Mouse (Mus musculus) small intestine, adult 2 months (tissue): Measurements from ENCODE around the gene Rpp25. TPM values are rescaled to one million over a fixed set of nuclear protein-coding genes. Genes with fewer than 3 reads are reported as not detected.

ENCODE experiments used
- H3K27ac ChIP-seq: fragments of 200-500 bp; 2 replicates; pipeline ENCODE4 v1.5.1; 2012; ENCODE audit warnings: low read depth, low read length, control low read depth, inconsistent platforms; ENCODE audit not compliant: insufficient read depth
- H3K27me3 ChIP-seq: fragments of 200-500 bp; 2 replicates; pipeline ENCODE4 v1.6.1; 2012; ENCODE audit warnings: mild to moderate bottlenecking, moderate library complexity, low read length, inconsistent platforms; ENCODE audit not compliant: control insufficient read depth, insufficient read depth
- H3K36me3 ChIP-seq: fragments of 200-500 bp; 2 replicates; pipeline ENCODE4 v1.6.1; 2012; ENCODE audit warnings: mild to moderate bottlenecking, low read length, control low read depth, inconsistent platforms; ENCODE audit not compliant: control insufficient read depth, insufficient read depth
- H3K4me1 ChIP-seq: fragments of 200-500 bp; 2 replicates; pipeline ENCODE4 v1.6.1; 2012; ENCODE audit warnings: low read length, inconsistent platforms, mixed read lengths; ENCODE audit not compliant: control insufficient read depth, insufficient read depth, insufficient read length
- H3K4me3 ChIP-seq: fragments of 200-500 bp; 2 replicates; pipeline ENCODE4 v1.5.1; 2012; ENCODE audit warnings: low read depth, mild to moderate bottlenecking, control low read depth, inconsistent platforms, low read length, moderate library complexity
- CTCF ChIP-seq: fragments of 200-500 bp; IDR thresholded peaks from 2 replicates; pipeline ENCODE4 v1.5.1; 2012; ENCODE audit warnings: low read depth, mild to moderate bottlenecking, control low read depth, inconsistent platforms, low read length, moderate library complexity, mixed read lengths; ENCODE audit not compliant: insufficient replicate concordance, insufficient read length; ENCODE audit errors: extremely low read depth
- POLR2A ChIP-seq: fragments of 200-500 bp; IDR thresholded peaks from 2 replicates; pipeline ENCODE4 v1.6.1; 2012; ENCODE audit warnings: low read depth, mild to moderate bottlenecking, control low read depth, inconsistent platforms, low read length, moderate library complexity
- WGBS: fragments of 180-500 bp; shearing (Covaris S2); methylation state at CpG from one replicate; pipeline ENCODE4 v1.1.7; 2018; 5-methylcytosine and 5-hydroxymethylcytosine counted together
- polyA plus RNA-seq: library from polyadenylated mRNA; depleted of rRNA; stranded (reverse); fragments of >200 nt; gene quantifications from 2 replicates; pipeline ENCODE4 v1.2.3, GENCODE M21; 2012

Gene Rpp25
- polyA plus RNA-seq, 1 experiment, result 1.2 TPM

DNA sequence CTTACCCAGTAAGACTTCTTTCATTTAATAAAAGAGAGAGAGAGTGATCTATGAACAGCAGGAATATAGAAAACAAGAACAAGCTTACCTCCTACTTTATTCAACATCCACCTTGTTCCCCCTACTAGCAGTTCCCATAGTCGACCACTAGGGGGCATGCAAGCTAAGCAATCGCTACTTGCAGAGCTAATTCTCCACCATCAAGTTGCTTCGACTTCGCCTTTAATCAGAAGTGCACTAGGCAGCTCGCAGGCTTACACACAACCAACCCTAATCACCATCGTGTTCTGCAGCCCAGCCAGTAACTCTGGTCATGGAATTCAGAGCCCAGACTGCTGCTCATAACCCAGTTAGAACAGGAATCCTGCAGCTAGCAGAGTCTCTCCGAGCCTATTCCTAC, 18.1 kb upstream of the Rpp25 start:
- WGBS, result 13% methylated on average over 7 of the region's 7 CpGs
- H3K27me3 ChIP-seq, result no peaks in the 10 kb centered on the region
- H3K4me3 ChIP-seq, result no peak overlapping the region
- H3K36me3 ChIP-seq, result no peaks in the 10 kb centered on the region
- no peaks in the 10 kb centered on the region for H3K4me1 ChIP-seq
- TF ChIP-seq POLR2A, result no peak
- TF ChIP-seq CTCF, result peak; percentile 62; the same call in 1 of the 2 replicates
- no peak overlapping the region for H3K27ac ChIP-seq

DNA sequence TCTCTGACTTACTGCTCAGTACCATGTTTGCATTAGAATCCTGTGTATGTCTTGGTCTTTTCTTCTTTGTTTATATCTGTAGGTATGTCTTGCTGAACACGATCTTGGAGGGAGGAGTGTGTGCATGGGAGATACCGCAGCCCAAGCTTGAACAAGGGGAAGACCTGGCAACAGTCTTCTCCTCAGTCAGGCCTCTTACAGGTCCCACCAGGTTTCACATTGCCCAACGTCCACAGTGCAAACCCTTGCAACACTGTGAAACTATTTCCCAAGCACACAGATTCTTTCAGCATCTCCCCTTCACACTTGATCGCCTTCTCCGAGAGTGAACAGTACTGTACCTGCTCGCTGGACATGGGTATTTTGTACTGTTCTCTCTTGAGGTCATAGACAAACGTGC, 16.0 kb upstream of the Rpp25 start:
- Histone ChIP-seq H3K36me3 (no peaks in the 10 kb centered on the region), H3K4me3 (no peak overlapping the region), H3K4me1 (no peaks in the 10 kb centered on the region), H3K27ac (no peak overlapping the region), H3K27me3 (no peaks in the 10 kb centered on the region)
- TF ChIP-seq CTCF, result no peak
- TF ChIP-seq POLR2A, result no peak
- 71% methylated on average over 7 of the region's 7 CpGs for WGBS

DNA sequence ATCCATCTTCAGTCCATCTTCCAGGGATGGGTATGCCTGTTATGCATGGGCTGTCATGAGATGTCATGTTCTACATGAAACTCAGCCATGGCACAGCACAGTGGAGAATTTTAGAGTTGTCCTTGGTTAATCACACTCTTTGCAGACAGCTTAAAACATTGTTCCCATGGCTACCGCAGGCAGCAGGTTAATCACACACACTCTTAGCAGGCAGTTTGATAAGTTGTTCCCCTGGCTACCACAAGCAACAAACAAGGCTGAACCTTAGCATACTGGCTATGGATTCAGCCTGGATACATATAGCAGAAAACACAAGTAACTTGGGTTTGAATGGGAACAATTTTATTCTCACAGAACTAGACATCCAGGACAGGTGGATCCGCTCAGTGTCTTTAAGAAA, 10.3 kb upstream of the Rpp25 start:
- H3K27ac ChIP-seq, result no peak overlapping the region
- H3K4me3 ChIP-seq, result no peak overlapping the region
- H3K36me3 ChIP-seq, result no peaks in the 10 kb centered on the region
- H3K27me3 ChIP-seq, result no peaks in the 10 kb centered on the region
- 84% methylated on average over 2 of the region's 2 CpGs for WGBS
- no peak for TF ChIP-seq POLR2A
- no peak for TF ChIP-seq CTCF
- no peaks in the 10 kb centered on the region; the same call in 1 of the 2 replicates for H3K4me1 ChIP-seq

DNA sequence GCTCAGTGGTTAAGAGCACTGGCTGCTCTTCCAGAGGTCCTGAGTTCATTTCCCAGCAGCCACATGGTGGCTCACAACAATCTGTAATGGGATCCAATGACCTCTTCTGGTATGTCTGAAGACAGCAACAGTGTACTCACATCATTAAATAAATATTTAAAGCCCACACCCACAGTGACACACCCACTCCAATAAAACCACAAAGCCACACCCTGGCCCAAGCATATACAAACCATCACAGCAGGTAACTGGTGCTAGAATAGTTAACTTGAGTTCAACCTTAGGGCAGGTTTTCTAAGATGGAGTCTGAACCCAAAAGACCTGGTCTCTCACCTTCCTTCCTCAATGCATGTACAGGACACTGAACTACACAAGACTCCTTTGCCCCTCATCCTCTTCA, 8.9 kb upstream of the Rpp25 start:
- Histone ChIP-seq H3K4me1 (no peaks in the 10 kb centered on the region; the same call in 1 of the 2 replicates), H3K27me3 (no peaks in the 10 kb centered on the region), H3K27ac (no peak overlapping the region), H3K4me3 (no peak overlapping the region), H3K36me3 (no peaks in the 10 kb centered on the region)
- TF ChIP-seq CTCF, result no peak
- TF ChIP-seq POLR2A, result no peak

DNA sequence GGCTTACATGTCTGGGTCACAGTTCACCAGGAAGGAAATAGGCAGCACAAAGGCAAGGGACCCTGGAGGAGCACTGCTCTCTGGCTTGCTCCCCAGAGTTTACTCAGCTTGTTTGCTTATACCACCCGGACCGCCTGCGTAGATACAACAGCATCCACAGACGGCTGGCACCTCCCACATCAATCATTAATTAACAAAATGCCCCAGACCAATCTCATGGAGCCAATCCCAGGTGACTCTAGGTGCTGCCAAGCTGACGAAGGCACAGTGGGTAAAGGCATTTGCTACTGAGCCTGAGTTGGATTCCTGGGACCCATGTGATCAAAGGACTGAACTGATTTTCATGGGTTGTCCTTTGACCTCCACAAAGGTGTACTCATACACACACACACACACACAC, 6.6 kb upstream of the Rpp25 start:
- TF ChIP-seq POLR2A, result no peak
- no peak for TF ChIP-seq CTCF
- WGBS, result 14% methylated on average over 5 of the region's 5 CpGs
- no peaks in the 10 kb centered on the region; the same call in 1 of the 2 replicates for H3K4me1 ChIP-seq
- H3K4me3 ChIP-seq, result no peak overlapping the region
- no peak overlapping the region for H3K27ac ChIP-seq
- peaks cover 7% of the 10 kb centered on the region; the same call in 1 of the 2 replicates for H3K27me3 ChIP-seq
- no peaks in the 10 kb centered on the region for H3K36me3 ChIP-seq

DNA sequence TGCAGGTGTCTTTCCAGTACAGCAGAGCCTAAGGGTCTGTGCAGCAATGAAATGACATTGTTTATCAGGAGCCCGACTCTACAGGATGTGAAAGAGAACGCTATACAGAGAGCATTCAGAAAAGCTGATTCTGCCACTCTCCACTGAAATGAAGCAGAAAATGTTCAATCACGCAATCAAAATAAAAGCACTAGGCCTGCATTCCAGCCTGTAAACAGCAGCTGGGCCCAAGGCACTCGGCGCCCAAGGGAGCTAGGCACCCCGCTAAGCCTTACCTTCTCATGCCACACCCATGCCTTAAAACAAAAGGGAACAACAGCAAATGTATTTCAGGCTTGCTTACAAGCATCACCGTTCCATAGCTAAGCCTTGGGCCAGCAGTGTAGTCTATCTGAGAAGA, 5.3 kb upstream of the Rpp25 start:
- Histone ChIP-seq H3K4me1 (no peaks in the 10 kb centered on the region; the same call in 1 of the 2 replicates), H3K36me3 (no peaks in the 10 kb centered on the region)
- no peak for TF ChIP-seq POLR2A
- TF ChIP-seq CTCF, result no peak

DNA sequence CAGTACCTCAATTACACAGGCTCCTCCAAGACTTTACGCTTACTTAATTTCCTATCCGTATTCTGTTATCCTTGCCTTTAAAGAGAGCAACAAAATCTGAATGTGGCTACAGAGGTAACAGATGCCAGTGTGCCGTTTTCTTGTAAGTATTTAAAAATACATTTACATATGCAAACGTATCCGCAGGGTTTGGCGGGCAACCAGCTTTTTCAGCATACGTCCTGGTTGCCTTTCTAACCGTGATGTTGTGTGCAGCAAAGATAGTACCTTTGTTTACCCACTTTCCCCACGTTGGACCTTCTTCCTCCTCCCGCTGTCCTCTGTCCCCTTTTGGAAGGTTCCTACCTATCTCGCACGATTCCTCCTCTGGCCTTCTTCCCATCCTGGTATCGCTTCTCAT, 2.4 kb upstream of the Rpp25 start:
- TF ChIP-seq CTCF (no peak), POLR2A (no peak)
- Histone ChIP-seq H3K36me3 (no peaks in the 10 kb centered on the region), H3K4me1 (peaks cover 9% of the 10 kb centered on the region), H3K27me3 (peaks cover 36% of the 10 kb centered on the region), H3K4me3 (no peak overlapping the region), H3K27ac (no peak overlapping the region)
- WGBS, result 35% methylated on average over 13 of the region's 13 CpGs

More for the DNA sequence above, 5.3 kb upstream of the Rpp25 start:
- Histone ChIP-seq H3K27me3 (peaks cover 20% of the 10 kb centered on the region), H3K4me3 (no peak overlapping the region), H3K27ac (no peak overlapping the region)
- 73% methylated on average over 7 of the region's 7 CpGs for WGBS
